Mouse (Mus musculus) small intestine, adult 2 months (tissue): ENCODE measurements around the gene Dnah10.

ENCODE experiments used
- CTCF ChIP-seq: fragments of 200-500 bp; IDR thresholded peaks from 2 replicates; pipeline ENCODE4 v1.5.1; 2012; ENCODE audit warnings: low read depth, mild to moderate bottlenecking, control low read depth, inconsistent platforms, low read length, moderate library complexity, mixed read lengths; ENCODE audit not compliant: insufficient replicate concordance, insufficient read length; ENCODE audit errors: extremely low read depth
- POLR2A ChIP-seq: fragments of 200-500 bp; IDR thresholded peaks from 2 replicates; pipeline ENCODE4 v1.6.1; 2012; ENCODE audit warnings: low read depth, mild to moderate bottlenecking, control low read depth, inconsistent platforms, low read length, moderate library complexity

- TF ChIP-seq POLR2A, result no peak
- no peak for TF ChIP-seq CTCF
These were observed 97.4 kb downstream of the Dnah10 start for GRCm38 (mm10) chr5:124822128-124822894.
